In genomic region chr19:28003474-28003873, GRCm38 (mm10) we compare ENCODE assay signal across 13 mouse cellular contexts. TPM values are rescaled to one million over a fixed set of nuclear protein-coding genes. Genes with fewer than 3 reads are reported as not detected.
DNase-seq lines count a peak whose midpoint lies in the region; ATAC-seq and TF ChIP-seq lines count a peak whose summit lies in the region.
"Had no signal": no experiment of that assay in that cellular context is flagged by ENCODE, and none has a peak within 500 bp of the region (broad histone marks: within the 10 kb centered on the region; RNA-seq: fewer than 3 reads in every experiment).

No protein-coding gene starts in this region.

- peak; percentile 97 for ATAC-seq in frontal cortex, adult (ENCODE audit: low TSS enrichment)
- ATAC-seq in limb, embryonic 12.5 days (ENCODE audit: insufficient number of reproducible peaks, insufficient read depth, low FRiP score, low TSS enrichment, low read depth) = peak; percentile 47
- ATAC-seq in erythroblast, adult 5-6 weeks (replicated peaks; ENCODE audit: low FRiP score, poor library complexity, severe bottlenecking) = no peak
- ATAC-seq: midbrain, embryonic 13.5 days had no signal

- H3K9me3 ChIP-seq in limb, embryonic 12.5 days = no peaks in the 10 kb centered on the region
- H3K9me3 ChIP-seq: hindbrain, embryonic 12.5 days; midbrain, embryonic 13.5 days had no signal

- no peak for DNase-seq in frontal cortex, postnatal 14 days (ENCODE audit: low spot score in 2 of 2)
- DNase-seq in layer of hippocampus, adult 9-11 months = peak; percentile 59
- no peak for DNase-seq in layer of hippocampus, adult 8-10 months (ENCODE audit: low spot score in 2 of 2)
- DNase-seq in brain, embryonic 14.5 days (ENCODE audit: low read depth) = peak; percentile 35
- DNase-seq in testis, postnatal 10 days (ENCODE audit: low spot score) = no peak
- DNase-seq: kidney, postnatal 14 days had no signal

- H3K9ac ChIP-seq in limb, embryonic 12.5 days (replicated peaks) = no peak overlapping the region
- H3K9ac ChIP-seq: hindbrain, embryonic 12.5 days; midbrain, embryonic 13.5 days had no signal

- 50% methylated on average over 1 of the region's 1 CpGs for WGBS in limb, embryonic 12.5 days

- no peak for TF ChIP-seq CTCF in brain, embryonic 14.5 days (IDR thresholded peaks at IDR 0.05; ENCODE audit: borderline replicate concordance, extremely low read depth, insufficient read depth, insufficient read length)

- peaks cover 9% of the 10 kb centered on the region for H3K4me1 ChIP-seq in limb, embryonic 12.5 days (replicated peaks)

- no peak overlapping the region for H3K4me3 ChIP-seq in limb, embryonic 12.5 days (replicated peaks)
- H3K4me3 ChIP-seq: erythroblast, embryonic 14.5 days; hindbrain, embryonic 12.5 days; midbrain, embryonic 13.5 days had no signal

- TF ChIP-seq POLR2A in brain, embryonic 14.5 days (IDR thresholded peaks at IDR 0.05; ENCODE audit: borderline replicate concordance, extremely low read depth, insufficient read depth, insufficient read length, poor library complexity, severe bottlenecking) = no peak

- H3K36me3 ChIP-seq in limb, embryonic 12.5 days = no peaks in the 10 kb centered on the region
- H3K36me3 ChIP-seq: hindbrain, embryonic 12.5 days; midbrain, embryonic 13.5 days had no signal

- H3K27ac ChIP-seq in limb, embryonic 12.5 days = peak overlapping the region; percentile 46; the same call in 1 of the 2 replicates
- H3K27ac ChIP-seq: hindbrain, embryonic 12.5 days; midbrain, embryonic 13.5 days had no signal

- no peaks in the 10 kb centered on the region for H3K27me3 ChIP-seq in limb, embryonic 12.5 days
- H3K27me3 ChIP-seq: hindbrain, embryonic 12.5 days; midbrain, embryonic 13.5 days had no signal

- H3K4me2 ChIP-seq in limb, embryonic 12.5 days = peak overlapping the region; percentile 1; the same call in 1 of the 2 replicates
- H3K4me2 ChIP-seq: hindbrain, embryonic 12.5 days; liver, embryonic 11.5 days; midbrain, embryonic 13.5 days had no signal

RNA-seq across cellular contexts. Expression of gene Rfx3, which starts 7.5 kb away (rescaled TPM):
- total RNA-seq in layer of hippocampus, adult 8-10 months (2022) = 100 to 1,000 TPM in 3 of 4 experiments, 10 to 100 TPM in 1; 97.2 to 132 (median 109) TPM
- 16.8 and 21.4 TPM in 2 replicates for polyA plus RNA-seq in brain, embryonic 14.5 days (2012; rRNA removed)
- polyA plus RNA-seq in limb, embryonic 12.5 days (2016; fragmentation: Nextera tagmentation; extraction: Ambion mirVana) = 13.8 and 14.6 TPM in 2 replicates
- total RNA-seq in erythroblast, adult 5-6 weeks (2015; ENCODE audit: low replicate concordance) = 0.38 and 5.9 TPM in 2 replicates
- 1.4 and 1.5 TPM in 2 replicates for total RNA-seq in erythroblast, adult 5-6 weeks (2017; ENCODE audit: low replicate concordance)

Comparison
In these comparisons a context has a peak if more than half of its experiments do, and no peak if none do; other contexts are left out.
1. DNase-seq: peak in layer of hippocampus, adult 9-11 months (single experiment) and brain, embryonic 14.5 days (single experiment); none in frontal cortex, postnatal 14 days (0 of 2), layer of hippocampus, adult 8-10 months (0 of 2) and testis, postnatal 10 days (single experiment).
2. RNA of gene Rfx3, which starts 7.5 kb away (total RNA-seq): 97.2 to 132 TPM in layer of hippocampus, adult 8-10 months; 0.38 to 5.9 TPM in erythroblast, adult 5-6 weeks; every median in the first group is over 10 times any median in the second.